Mouse (Mus musculus): ENCODE data around the gene Tyrobp. TPM values are rescaled to one million over a fixed set of nuclear protein-coding genes. Genes with fewer than 3 reads are reported as not detected.
A peak's percentile ranks its signal among the peaks of the same experiment; 100 is the strongest.

The Tyrobp gene
- polyA plus RNA-seq, 1 experiment from 2014 or later = 49.8 TPM

DNA sequence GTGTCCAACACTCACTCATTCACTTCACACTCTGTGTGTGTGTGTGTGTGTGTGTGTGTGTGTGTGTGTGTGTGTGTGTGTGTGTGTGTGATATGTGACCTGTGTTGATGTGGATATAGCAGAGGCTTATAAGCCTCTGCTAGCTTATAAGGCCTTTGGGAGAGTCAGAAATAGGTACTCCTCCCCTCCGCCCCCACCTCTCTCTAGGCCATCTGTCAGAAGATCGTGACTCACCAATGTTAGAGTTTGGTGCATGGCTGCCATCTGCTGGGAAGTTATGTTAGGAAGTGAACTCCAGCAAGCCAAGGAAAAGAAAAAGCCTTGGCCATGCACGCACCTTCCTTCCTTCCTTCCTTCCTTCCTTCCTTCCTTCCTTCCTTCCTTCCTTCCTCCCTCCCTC is 18.2 kb downstream of the Tyrobp start:
- H3K9ac ChIP-seq = no peak overlapping the region
- 0 out of 2 replicates have a peak, but pooled peaks cover 3% of the 10 kb centered on the region for H3K36me3 ChIP-seq
- peaks cover 4% of the 10 kb centered on the region; the same call in 1 of the 2 replicates for H3K27me3 ChIP-seq (replicated peaks)
- H3K9me3 ChIP-seq = no peaks in the 10 kb centered on the region; the same call in 1 of the 2 replicates
- H3K27ac ChIP-seq = no peak overlapping the region
- WGBS = 6% methylated on average over 3 of the region's 3 CpGs
- H3K4me2 ChIP-seq (replicated peaks) = no peak overlapping the region
- no peak overlapping the region for H3K4me3 ChIP-seq (replicated peaks)
- 0 out of 2 replicates have a peak, but pooled peaks have one; percentile 24 for ATAC-seq
- peaks cover under 1% of the 10 kb centered on the region; the same call in 1 of the 2 replicates for H3K4me1 ChIP-seq (replicated peaks)

DNA sequence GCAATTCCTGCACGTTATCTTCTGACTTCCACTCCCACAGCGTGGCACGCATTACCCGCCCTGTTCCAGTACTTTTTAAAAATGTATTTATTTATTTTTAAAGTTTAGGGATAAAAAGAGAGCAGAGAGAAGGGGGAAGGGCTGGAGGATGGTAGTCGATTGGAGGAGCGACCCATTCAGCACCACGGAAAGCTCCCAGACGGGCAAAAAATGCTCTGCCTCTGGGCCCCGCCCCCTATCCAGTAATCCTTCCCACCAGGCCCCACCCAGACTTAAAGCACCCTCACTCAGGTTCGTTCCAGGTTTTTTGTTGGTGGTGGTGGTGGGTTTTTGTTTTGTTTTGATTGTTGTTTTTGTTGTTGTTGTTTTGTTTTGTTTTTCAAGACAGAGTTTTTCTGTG is 20.7 kb downstream of the Tyrobp start:
- H3K36me3 ChIP-seq = no peaks in the 10 kb centered on the region
- no peaks in the 10 kb centered on the region for H3K9me3 ChIP-seq
- H3K9ac ChIP-seq = no peak overlapping the region
- H3K27ac ChIP-seq = no peak overlapping the region
- no peak overlapping the region for H3K4me2 ChIP-seq (replicated peaks)
- WGBS = 1% methylated on average over 10 of the region's 10 CpGs
- H3K4me1 ChIP-seq (replicated peaks) = peaks cover 3% of the 10 kb centered on the region; the same call in 1 of the 2 replicates
- ATAC-seq = peak; percentile 68
- H3K27me3 ChIP-seq (replicated peaks) = peaks cover 4% of the 10 kb centered on the region; the same call in 1 of the 2 replicates
- H3K4me3 ChIP-seq (replicated peaks) = no peak overlapping the region

DNA sequence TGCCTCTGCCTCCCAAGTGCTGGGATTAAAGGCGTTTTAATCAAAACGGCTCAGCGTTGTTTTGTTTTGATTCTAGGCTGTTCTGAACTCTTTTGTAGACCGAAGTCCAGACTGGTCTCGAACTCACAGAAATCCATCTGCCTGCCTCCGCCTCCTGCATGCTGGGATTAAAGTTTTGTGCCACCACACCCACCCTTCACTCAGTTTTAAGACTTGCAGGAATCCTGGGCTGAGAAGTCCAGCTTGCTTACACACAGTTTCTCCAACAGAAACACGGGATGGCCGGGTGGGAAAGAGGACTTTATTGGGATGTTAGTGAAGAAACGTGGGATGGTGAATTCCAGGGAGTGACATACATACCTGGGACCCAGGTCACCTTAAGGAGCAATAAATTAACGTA is 21.1 kb downstream of the Tyrobp start:
- no peak overlapping the region for H3K27ac ChIP-seq
- H3K4me3 ChIP-seq (replicated peaks) = no peak overlapping the region
- no peak overlapping the region for H3K4me2 ChIP-seq (replicated peaks)
- WGBS = 68% methylated on average over 10 of the region's 10 CpGs
- no peaks in the 10 kb centered on the region for H3K36me3 ChIP-seq
- H3K9ac ChIP-seq = no peak overlapping the region
- H3K27me3 ChIP-seq (replicated peaks) = peaks cover 4% of the 10 kb centered on the region; the same call in 1 of the 2 replicates
- no peak for ATAC-seq
- H3K9me3 ChIP-seq = no peaks in the 10 kb centered on the region
- H3K4me1 ChIP-seq (replicated peaks) = peaks cover 3% of the 10 kb centered on the region; the same call in 1 of the 2 replicates

DNA sequence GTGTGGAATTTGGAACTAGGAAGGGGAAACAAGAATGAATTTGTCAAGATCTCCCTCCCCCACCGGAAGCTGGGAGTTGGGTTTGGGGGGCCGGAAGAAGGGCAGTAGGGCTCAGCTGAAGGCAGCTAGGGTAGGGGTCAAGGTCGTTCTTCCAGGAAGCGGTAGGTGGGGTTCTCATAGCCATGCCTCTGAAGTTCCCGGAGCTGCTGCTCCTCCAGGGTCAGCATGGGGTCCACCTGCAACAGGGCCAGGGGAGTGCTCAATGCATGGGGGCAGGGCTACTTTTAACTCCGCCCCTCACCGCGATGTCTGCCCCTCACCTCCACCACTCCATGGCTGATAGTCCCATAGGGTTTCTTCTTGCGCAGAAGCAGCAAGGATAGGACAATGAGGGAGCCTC is 21.6 kb downstream of the Tyrobp start:
- H3K27ac ChIP-seq = no peak overlapping the region
- H3K4me1 ChIP-seq (replicated peaks) = peaks cover 3% of the 10 kb centered on the region; the same call in 1 of the 2 replicates
- WGBS = 45% methylated on average over 9 of the region's 9 CpGs
- no peak overlapping the region for H3K4me2 ChIP-seq (replicated peaks)
- H3K36me3 ChIP-seq = no peaks in the 10 kb centered on the region
- ATAC-seq = no peak
- no peak overlapping the region for H3K4me3 ChIP-seq (replicated peaks)
- H3K27me3 ChIP-seq (replicated peaks) = peaks cover 4% of the 10 kb centered on the region; the same call in 1 of the 2 replicates
- H3K9me3 ChIP-seq = no peaks in the 10 kb centered on the region
- no peak overlapping the region for H3K9ac ChIP-seq

DNA sequence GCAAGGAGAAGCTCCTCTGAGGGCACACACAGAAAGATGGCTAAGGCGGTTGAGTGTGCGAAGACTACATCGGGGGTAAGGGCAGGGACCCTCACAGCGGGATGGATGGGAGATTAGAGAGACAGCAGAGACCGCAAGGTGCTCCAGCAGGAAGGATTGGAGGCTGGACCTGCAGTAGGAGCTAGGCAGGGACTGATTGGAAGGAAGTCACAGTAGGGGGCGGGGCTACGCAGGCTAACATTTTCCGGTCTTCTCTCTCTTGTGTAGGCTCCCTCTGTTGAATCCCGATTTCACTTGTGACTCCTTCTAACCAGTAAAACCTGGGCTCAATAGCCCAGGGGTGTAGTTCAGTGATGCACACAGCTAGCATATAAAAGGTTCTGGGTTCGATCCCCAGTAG is 23.3 kb downstream of the Tyrobp start:
- H3K9me3 ChIP-seq = no peaks in the 10 kb centered on the region
- no peak overlapping the region for H3K4me3 ChIP-seq (replicated peaks)
- no peak overlapping the region for H3K27ac ChIP-seq
- no peak overlapping the region for H3K4me2 ChIP-seq (replicated peaks)
- WGBS = 29% methylated on average over 10 of the region's 10 CpGs
- H3K36me3 ChIP-seq = no peaks in the 10 kb centered on the region
- peaks cover 3% of the 10 kb centered on the region; the same call in 1 of the 2 replicates for H3K4me1 ChIP-seq (replicated peaks)
- peaks cover 4% of the 10 kb centered on the region; the same call in 1 of the 2 replicates for H3K27me3 ChIP-seq (replicated peaks)
- no peak for ATAC-seq
- no peak overlapping the region for H3K9ac ChIP-seq

DNA sequence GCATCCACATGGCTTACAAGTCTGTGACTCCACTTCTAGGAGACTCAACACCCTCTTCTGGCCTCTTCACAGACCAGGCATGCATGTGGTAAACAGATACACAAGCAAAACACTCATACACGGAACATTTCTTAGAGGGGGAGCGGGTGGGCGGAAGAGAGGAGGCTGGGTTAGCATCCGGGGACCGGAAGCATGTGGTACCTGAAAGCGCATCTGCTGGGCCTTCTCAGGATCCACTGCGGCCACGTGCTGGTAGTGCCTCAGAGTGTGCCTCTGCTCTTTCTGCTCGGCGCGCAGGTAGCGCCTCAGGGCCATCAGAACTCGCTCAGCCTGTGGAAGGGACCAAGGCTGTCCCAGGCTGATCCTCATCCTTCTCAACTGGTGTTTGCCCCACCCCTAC is 26.2 kb downstream of the Tyrobp start:
- no peak overlapping the region for H3K27ac ChIP-seq
- peaks cover 14% of the 10 kb centered on the region for H3K4me1 ChIP-seq (replicated peaks)
- peaks cover 9% of the 10 kb centered on the region for H3K27me3 ChIP-seq (replicated peaks)
- no peak overlapping the region for H3K4me3 ChIP-seq (replicated peaks)
- no peak overlapping the region for H3K4me2 ChIP-seq (replicated peaks)
- no peaks in the 10 kb centered on the region for H3K9me3 ChIP-seq
- no peak overlapping the region for H3K9ac ChIP-seq
- no peak for ATAC-seq
- H3K36me3 ChIP-seq = no peaks in the 10 kb centered on the region
- 78% methylated on average over 13 of the region's 13 CpGs for WGBS

DNA sequence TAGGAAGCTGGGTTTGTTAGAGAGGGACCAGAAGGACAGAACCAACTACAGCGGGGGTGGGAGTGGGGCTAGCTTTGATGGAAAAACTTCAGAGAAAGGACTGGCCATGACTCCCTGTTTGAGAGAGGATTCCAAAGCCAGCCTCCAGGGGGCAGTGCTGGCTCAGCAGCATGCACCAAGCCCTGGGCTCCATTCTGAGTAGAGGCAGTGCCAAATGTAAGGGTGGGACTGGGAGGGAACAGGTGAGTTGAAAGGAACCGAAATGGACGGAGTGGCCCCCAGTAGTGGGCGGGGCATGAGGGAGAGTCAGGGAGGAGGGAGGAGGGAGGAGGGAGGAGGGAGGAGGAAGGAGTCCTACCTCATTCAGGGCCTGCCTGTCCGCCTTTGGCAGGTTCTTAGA is 27.1 kb downstream of the Tyrobp start:
- H3K27ac ChIP-seq = no peak overlapping the region
- H3K4me3 ChIP-seq (replicated peaks) = no peak overlapping the region
- H3K27me3 ChIP-seq (replicated peaks) = peaks cover 11% of the 10 kb centered on the region
- no peaks in the 10 kb centered on the region for H3K9me3 ChIP-seq
- peaks cover 21% of the 10 kb centered on the region for H3K4me1 ChIP-seq (replicated peaks)
- ATAC-seq = peak; percentile 26; the same call in 1 of the 2 replicates
- H3K9ac ChIP-seq = no peak overlapping the region
- no peak overlapping the region for H3K4me2 ChIP-seq (replicated peaks)
- H3K36me3 ChIP-seq = no peaks in the 10 kb centered on the region
- 29% methylated on average over 4 of the region's 5 CpGs for whole genome bisulfite sequencing

DNA sequence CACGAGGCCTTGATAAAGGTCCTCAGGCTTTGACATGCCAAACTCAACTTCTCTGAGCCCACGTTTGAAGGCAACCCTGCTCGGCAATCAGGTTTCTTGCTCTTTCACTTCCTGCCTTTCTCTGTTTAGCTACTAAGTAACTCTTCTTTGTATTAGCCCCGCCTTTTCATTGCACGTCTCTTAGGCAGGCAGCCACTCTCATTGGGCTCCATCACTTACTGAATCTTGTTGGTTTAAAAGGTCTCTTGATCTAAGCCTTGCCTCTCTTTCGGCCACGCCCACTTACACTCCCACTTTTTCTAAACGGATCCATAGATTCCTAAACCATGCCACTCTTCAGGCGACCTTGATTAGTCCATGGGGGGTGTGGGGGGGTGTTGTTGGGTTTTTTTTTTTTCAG is 30.1 kb downstream of the Tyrobp start:
- Histone ChIP-seq H3K4me2 (replicated peaks) (peak overlapping the region; percentile 93), H3K27ac (no peak overlapping the region), H3K36me3 (no peaks in the 10 kb centered on the region), H3K27me3 (replicated peaks) (peaks cover 8% of the 10 kb centered on the region), H3K4me1 (replicated peaks) (peaks cover 21% of the 10 kb centered on the region), H3K9ac (no peak overlapping the region), H3K4me3 (replicated peaks) (peak overlapping the region; percentile 69), H3K9me3 (no peaks in the 10 kb centered on the region)
- no peak for ATAC-seq
- 23% methylated on average over 9 of the region's 9 CpGs for WGBS

DNA sequence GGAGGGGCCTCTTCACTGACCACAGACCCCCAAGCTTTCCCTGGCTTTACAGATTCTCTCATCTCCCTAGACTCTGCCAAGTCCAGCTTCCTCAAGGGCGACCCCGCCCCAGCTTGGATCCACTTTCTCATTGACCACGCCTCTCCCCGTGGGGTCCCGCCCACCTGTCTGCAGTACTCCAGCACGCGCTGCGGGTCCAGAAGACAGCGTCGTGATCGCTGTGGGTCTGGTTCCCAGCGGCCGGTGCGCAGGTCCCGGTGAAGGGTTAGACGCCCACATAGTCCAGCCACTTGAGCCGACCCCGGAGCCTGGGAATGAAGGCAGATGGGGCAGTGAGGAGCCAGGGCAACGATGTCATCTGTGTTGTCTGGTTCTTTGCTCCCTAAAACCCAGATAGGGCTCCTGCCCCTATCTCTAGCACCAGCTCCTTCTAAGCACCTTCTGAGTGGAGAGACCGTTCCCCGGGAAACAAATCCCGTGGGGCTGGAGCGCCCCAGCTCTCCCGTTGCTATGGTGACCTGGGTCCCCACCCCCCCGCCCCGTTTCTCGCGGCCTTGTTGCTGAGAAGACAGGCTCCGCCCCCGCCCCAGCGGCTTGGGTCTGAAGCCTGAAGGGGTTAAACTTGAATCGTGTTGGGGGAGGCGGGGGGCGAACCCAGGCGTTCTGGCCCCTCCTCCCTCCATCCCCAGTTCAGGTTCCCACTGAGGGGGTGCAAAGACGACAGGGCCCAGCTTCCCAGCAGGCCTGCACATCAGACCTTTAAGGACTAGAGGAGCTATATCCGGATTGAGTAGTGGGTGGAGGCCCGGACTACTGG is 30.8 kb downstream of the Tyrobp start:
- ATAC-seq = peak; percentile 27
- Histone ChIP-seq H3K9me3 (no peaks in the 10 kb centered on the region), H3K27me3 (replicated peaks) (peaks cover 8% of the 10 kb centered on the region), H3K4me3 (replicated peaks) (peak overlapping the region; percentile 69), H3K4me2 (replicated peaks) (peak overlapping the region; percentile 93), H3K4me1 (replicated peaks) (peaks cover 21% of the 10 kb centered on the region), H3K36me3 (no peaks in the 10 kb centered on the region), H3K27ac (no peak overlapping the region), H3K9ac (peak overlapping the region; percentile 60)
- WGBS = 2% methylated on average over 38 of the region's 38 CpGs

DNA sequence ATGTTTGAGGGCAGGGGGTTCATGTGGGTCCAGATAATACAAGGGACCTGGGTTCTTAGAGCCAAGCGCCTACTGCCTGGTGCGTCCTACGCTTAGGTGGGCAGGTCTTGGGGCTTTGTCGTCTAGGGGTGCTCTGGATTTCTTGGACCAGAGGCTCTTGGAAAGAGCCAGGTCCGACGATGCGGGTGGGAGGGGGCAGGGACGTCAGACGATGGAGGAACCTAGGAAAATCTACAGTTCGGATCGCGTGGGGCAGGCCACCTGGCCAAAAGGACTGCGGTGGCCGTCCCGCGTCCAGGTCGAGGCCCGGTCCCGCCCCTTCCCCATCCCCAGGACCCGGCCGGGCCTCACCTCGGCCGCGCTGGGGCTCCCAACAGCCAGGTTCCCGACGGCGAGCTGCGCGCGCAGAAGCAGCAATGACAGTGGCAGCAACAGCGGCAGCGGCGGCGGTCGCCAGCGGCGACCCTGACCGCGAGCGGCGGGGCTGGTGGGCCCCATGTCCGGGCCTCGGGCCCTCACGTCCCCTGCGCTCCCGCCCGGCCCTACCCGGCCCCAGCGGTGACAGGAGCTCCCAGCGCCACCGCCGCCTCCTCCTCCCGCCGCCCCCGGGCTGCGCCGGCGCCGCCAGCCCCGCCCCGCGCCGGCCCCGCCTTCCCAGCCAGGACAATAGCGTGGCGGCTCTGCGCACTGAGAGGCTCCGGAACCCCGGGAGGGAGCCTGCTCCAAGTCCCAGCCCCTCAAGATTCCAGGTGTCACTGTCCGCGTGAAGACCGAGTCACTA is 31.6 kb downstream of the Tyrobp start, which contains the start of gene Aplp1:
TSS of gene Aplp1 (minus strand) at position 565 of the 781 bp plus-strand sequence.
- ATAC-seq = peak; percentile 85
- H3K27ac ChIP-seq = no peak within 1 kb of the TSS
- under 1% methylated on average over 52 of the region's 72 CpGs for WGBS
- H3K9ac ChIP-seq = peak within 1 kb of the TSS; percentile 60
- H3K36me3 ChIP-seq = no peaks in the 10 kb centered on the region
- H3K4me3 ChIP-seq (replicated peaks) = peak within 1 kb of the TSS; percentile 69
- peaks cover 8% of the 10 kb centered on the region for H3K27me3 ChIP-seq (replicated peaks)
- H3K4me2 ChIP-seq (replicated peaks) = peak within 1 kb of the TSS; percentile 93
- H3K9me3 ChIP-seq = no peaks in the 10 kb centered on the region
- peaks cover 21% of the 10 kb centered on the region for H3K4me1 ChIP-seq (replicated peaks)

DNA sequence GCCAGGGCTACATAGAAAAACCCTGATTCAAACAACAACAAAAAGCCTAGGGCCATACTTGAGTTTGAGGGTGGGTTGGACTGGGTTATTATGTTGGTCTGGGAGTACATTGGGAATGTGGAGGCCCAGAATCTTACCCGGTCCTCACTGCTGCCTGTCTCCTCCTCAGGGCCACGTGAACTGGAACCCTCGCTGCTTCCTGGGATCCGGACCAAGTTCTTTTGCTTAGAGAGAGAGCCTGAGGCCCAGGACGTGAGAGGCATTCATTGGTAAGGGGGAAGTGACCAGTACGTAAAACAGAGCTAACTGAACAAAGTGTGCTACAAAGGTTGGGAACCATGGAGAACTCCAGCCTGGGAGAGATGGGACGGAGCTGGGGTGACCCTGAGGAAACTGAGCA is 36.7 kb downstream of the Tyrobp start:
- Histone ChIP-seq H3K9ac (no peak overlapping the region), H3K36me3 (no peaks in the 10 kb centered on the region), H3K27ac (no peak overlapping the region), H3K4me2 (replicated peaks) (no peak overlapping the region), H3K4me3 (replicated peaks) (no peak overlapping the region), H3K4me1 (replicated peaks) (peaks cover 11% of the 10 kb centered on the region; the same call in 1 of the 2 replicates), H3K27me3 (replicated peaks) (peaks cover 32% of the 10 kb centered on the region), H3K9me3 (no peaks in the 10 kb centered on the region)
- 70% methylated on average over 7 of the region's 7 CpGs for WGBS
- ATAC-seq = no peak

DNA sequence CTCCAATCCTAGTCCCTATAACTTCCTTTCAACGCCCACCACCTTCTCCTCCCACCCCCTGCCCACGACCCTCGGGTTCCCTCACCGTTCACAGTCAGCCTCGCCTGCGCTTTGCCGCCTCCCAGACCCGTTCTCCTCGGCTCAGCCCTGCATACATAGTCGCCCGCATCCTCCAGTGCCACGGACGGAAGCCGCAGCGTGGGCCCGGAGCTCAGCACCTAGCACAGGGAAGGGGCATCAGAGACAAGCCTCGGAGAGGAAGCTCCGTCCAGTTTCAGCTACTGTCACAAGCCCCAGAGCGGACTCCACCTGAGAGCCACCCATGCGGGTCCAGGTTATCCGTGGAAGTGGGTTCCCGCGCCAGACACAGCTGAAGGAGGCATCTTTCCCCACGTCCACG is 39.8 kb downstream of the Tyrobp start:
- peaks cover 63% of the 10 kb centered on the region for H3K27me3 ChIP-seq (replicated peaks)
- no peak overlapping the region for H3K27ac ChIP-seq
- ATAC-seq = 0 out of 2 replicates have a peak, but pooled peaks have one; percentile 5
- H3K4me3 ChIP-seq (replicated peaks) = no peak overlapping the region
- 17% methylated on average over 25 of the region's 25 CpGs for WGBS
- peaks cover 17% of the 10 kb centered on the region for H3K4me1 ChIP-seq (replicated peaks)
- peak overlapping the region; percentile 48; the same call in 1 of the 2 replicates for H3K4me2 ChIP-seq (replicated peaks)
- H3K9me3 ChIP-seq = no peaks in the 10 kb centered on the region
- no peaks in the 10 kb centered on the region for H3K36me3 ChIP-seq
- H3K9ac ChIP-seq = no peak overlapping the region
